Mouse (Mus musculus): ENCODE measurements around the gene Acta1.
A peak's percentile ranks its signal among the peaks of the same experiment; 100 is the strongest.

- TF ChIP-seq CTCF (IDR thresholded peaks at IDR 0.05; ENCODE audit: extremely low read depth, insufficient read depth, low read length) (no peak), POLR2A (IDR thresholded peaks at IDR 0.05; ENCODE audit: extremely low read depth, insufficient read depth, low read length) (peak; percentile 83)
Observed at GRCm38 (mm10) chr8:123884721-123885565, 9.6 kb downstream of the Acta1 start.
